Mouse (Mus musculus) cerebellum, postnatal 25 days (tissue): ENCODE measurements at regions not wholly inside any gene's neighbourhood (a gene's known extent, or its start where the extent isn't known, plus 50 kb on each side); places are given as distances from the start of the nearest gene placed in this dataset.

ENCODE experiments used
- DNase-seq, 2 experiments: peaks; one replicate each; pipeline ENCODE4 v3.0.0; 2021; ENCODE audit warnings: mixed read lengths in 2 of 2

- DNase-seq, result no peak
Measured at GRCm38 (mm10) chr14:24886896-24887421, 400.0 kb downstream of the Rps24 start.

GRCm38 (mm10) chr14:24890856-24891255 lies 403.9 kb downstream of the Rps24 start:
- DNase-seq, result no peak

DNA sequence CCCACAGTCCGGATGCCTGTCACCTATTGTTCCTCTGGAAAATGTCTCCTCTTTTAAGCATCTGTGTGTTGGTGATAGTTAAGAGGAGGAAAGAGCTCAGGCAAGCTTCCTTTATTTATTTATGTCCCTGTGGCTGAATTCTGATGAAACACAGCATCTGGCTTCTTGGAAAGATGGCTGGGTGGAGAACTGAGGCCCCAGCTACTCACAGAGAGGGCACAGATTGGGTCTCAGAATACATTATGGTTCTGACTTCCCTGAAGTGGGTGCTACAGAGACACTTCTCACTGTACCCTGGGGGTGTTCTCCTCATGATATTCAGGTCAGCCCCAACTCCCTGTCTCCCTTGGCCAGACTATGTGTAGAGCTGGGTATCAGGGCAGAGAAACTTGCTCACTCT lies 408.3 kb downstream of the Rps24 start:
- DNase-seq, result no peak

GRCm38 (mm10) chr14:24896681-24897080 lies 409.8 kb downstream of the Rps24 start:
- DNase-seq, result no peak

DNA sequence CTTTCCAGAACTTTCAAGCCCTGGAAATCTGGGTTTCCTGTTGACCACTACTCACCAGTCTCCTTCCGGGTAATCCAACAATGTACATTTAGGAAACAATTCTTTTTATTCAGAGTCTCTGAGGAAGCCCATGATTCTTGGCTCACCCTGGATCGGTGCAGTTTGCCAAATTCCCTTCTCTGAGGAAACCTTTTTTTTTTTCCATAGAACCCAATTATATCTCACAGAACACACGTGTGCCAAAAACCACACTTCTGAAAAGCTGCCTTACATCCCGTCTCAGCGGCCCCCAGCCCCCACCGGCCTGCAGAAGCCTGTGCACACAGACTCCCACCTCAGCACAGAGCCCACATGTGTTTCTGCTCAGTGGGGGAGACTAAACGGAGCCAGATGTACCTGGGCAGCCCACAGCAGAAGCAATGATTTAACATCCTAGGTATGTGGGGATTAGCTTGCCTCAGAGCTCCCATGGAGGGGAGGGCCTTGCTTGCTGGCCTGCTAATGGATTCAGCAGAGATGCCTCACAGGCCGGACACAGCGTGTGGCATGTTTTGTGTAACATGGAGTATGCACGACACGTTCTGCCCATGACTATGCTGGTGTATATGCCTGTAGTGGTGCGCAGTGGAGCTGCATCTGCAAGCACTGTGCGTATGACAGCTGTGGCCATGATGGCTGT lies 413.7 kb downstream of the Rps24 start:
- DNase-seq, result no peak

DNA sequence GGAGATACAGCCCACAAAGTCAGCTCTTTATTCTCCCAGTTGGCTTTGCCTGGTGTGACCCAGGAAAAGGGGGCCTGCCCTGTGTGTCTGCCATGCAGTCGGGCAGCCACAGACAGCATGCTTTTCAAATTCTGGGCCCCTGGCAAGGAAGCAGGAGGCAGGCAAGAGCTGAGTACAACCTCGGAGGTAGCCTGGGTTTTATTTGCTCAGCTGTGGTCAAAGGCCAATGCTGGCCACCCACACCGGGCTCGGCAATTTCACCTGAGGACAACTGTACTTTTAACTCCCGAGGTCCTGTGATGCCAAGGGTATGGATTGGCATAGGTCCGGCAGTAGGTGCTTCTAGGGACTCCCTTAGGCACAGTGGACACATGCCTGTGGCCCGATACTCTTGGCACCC lies 414.8 kb downstream of the Rps24 start:
- no peak for DNase-seq

DNA sequence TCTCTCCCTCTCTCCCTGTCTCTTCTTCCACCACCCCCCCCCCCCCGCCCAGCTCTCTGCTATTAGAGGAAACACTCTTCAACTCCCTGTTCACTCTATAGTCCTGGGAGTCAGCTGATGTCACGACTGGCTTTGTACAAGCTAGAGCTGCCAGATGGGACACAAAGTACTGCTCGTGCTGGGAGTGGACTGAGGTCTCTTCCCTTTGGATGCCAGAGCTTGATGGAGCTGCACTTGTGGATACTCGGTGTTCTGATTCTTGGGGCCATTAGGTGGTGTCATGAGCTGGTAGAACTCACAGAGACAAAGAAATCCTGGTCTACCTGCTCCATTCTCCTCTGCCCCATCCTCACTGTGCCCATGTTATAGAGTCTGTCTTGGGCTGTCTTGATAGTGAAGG lies 415.9 kb downstream of the Rps24 start:
- peak; percentile 51 to 57 for DNase-seq

- DNase-seq, result no peak
Measured at GRCm38 (mm10) chr14:24904712-24905111, 417.8 kb downstream of the Rps24 start.

DNA sequence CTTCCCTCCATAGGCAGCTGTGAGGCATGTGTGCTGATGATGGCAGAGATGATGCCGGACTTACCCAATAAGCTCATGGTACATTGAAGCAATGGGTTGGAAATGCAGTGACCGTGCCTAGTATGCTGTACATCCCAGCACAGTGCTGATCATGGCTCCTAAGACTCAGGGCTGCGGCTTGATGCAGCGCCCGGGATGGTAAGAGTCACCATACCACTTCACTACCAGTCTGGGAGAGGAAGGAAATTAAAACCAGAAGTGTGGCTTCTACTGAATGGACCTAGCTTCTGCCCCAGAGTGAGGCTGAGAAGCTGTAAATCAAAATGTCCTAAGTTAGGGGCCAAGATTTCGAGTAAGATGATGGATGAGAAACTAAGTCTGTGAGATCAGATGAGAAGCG lies 420.0 kb downstream of the Rps24 start:
- DNase-seq, result no peak

GRCm38 (mm10) chr14:24908377-24908776 lies 421.5 kb downstream of the Rps24 start:
- no peak for DNase-seq

DNA sequence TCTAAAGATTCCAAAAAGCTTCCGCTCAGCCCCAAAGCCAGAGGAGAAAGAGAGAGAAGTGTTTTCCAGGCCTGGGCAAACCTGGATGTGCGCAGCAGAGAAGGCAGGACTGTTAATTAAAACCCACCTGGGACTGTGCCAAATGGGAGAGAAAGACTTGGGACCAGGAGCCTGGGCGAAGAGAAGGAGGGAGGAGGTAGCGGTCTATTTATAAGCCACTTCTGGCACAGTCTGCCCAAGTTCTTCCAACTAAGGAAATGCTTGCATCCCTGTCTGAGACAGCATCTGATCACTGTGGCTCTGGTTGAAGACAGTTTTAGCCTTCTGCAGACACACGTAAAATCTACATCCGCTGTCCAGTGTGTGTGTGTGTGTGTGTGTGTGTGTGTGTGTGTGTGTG lies 424.7 kb downstream of the Rps24 start:
- peak; percentile 31 to 36 for DNase-seq

DNA sequence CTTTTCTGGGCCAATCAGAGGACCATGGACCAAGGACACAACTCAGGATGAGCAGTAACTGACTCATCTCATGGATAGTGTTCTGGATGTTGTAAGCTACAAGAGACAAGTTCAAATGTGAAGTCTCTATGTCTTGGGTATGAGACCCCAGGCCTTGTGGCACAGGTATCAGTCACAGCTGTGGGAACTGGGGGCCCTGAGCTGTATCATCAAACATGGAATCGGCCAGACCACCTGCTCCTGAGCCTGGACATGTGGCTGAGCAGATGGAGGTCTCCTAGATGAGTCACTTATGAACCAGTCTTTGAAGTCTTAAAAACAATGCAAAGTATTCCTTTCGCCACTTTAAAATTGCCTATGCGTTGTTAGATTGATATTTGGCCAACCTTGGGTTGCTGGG lies 432.1 kb downstream of the Rps24 start:
- no peak for DNase-seq

DNA sequence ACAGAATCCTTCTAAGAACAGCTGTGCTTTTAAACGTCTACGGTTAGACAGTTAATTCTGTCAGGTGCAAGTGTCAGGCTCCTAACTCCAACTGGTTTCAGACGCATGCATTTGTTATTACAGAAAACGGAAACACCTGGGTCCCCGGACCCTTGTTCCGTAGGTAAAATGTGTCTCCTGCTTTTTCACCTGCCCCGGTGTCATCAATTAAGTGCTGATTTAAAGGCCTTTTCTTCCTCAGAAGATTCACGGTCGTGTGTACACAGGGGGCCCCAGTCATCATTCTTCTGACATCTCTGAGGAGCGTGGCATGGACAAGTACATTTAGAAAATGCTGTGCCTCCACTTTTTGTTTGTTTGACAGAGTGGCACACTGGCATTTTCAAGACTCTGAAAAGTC lies 435.1 kb downstream of the Rps24 start:
- DNase-seq, result no peak

DNA sequence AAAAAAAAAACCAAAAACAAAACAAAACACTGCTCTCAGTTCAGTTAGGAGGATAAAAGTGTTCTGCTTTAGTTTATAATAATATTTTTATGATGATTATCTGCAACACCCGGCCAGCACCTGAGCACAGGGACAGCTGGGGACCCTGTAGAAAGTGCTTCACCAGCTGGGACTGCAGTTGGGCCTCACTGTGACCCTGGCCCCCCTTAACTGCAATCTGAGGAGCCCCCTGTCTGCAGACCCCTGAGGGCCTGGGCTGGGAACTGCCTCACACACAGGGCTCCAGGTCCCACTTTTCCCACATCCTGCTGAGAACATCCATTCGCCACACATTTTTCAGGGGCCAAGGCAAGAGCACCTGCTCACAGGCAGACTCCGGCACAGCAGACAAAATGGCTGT lies 437.6 kb downstream of the Rps24 start:
- no peak for DNase-seq

- no peak for DNase-seq
Measured at GRCm38 (mm10) chr14:24926086-24927048, 439.4 kb downstream of the Rps24 start.

DNA sequence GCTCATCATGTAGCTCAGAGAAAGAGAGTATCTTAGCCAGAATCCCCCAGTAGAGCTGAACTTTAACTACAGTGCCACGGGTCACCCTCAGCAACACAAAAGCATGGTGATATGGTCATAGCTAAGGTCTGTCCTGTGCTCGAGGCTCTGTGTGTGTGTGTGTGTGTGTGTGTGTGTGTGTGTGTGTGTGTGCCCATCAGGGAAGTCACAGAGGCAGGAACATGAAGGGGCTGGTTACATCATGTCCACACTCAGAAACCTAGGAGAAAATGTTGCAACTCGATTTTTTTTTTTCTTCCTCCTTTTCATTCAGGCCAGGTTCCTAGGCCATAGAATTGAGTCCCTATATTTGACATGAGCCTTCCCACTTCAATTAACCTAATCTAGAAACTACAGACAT lies 441.8 kb downstream of the Rps24 start:
- no peak for DNase-seq

GRCm38 (mm10) chr14:24930251-24930650 lies 443.3 kb downstream of the Rps24 start:
- no peak for DNase-seq

- DNase-seq, result no peak
Measured at GRCm38 (mm10) chr14:24937876-24938275, 451.0 kb downstream of the Rps24 start.

DNA sequence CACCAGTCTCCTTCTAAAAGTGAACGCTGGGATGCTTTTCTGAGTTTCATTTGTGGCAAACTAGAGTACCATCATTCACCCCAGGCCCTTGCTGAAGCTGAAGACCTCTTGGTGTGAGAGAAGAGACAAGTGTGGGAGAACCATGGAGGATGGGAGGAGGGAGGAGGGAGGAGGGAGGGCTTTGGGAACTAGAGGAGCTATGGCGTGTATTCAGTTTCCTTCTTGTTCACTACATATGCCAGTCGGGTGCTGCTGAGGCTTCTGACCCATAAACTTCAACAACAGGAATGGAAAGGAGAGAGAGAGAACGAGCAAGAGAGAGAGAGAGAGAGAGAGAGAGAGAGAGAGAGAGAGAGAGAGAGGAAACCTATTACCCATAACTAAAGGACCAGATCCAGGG lies 452.1 kb downstream of the Rps24 start:
- DNase-seq, result no peak

DNA sequence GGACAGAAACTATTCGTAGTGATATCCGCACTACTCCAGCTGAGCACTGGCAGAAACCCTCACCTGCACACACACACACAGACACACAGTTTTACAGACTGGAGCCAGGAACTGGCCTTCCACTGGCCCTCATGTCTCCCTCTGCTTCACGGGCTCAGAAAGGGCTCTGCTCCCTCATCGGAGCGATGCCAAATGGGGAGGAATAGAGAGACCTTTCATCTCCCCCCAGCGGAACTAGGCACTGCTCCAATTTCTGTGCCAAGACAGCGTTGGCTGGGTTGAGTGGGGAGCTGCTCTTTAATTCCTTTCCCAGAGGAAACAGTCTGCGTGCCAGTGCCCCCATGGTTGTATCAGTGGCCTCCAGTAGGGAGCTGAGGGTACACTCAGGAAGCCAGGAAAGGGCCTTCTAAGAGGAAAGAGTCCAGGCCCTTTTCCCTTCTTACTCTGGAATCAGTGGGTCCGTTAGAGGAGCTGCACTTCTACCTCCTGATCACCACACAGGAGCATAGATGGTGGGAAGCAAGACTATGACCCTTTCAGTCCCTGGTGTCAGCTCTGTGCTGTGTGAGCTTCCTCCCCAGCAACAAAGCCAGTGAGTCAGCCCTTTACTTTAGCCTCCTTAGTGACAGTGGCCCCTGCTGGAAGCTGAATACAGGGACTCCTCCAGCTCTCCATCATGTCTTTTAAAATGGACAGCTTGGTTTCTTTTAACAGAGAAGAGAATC lies 452.7 kb downstream of the Rps24 start:
- DNase-seq, result peak; percentile 75 to 80

DNA sequence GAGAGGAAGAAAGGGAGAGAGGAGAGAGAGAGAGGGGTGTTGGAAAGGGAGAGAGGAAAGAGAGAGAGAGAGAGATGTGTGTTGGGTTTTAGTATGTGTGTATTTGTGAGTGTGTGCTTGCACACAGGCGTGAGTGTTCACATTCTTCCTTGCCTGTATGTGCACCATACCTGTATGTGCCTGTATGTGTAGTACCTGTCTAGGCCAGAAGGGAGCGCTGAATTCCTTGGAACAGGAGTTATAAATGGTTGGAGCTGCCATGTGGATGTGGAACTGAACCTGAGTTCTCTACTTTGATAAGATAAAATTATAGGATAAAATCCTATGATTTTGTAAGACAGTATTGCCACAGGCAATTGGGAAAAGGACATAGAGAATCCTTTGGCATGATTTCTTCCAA lies 458.8 kb downstream of the Rps24 start:
- DNase-seq, result no peak

- DNase-seq, result no peak
Measured at GRCm38 (mm10) chr14:24947084-24947483, 460.2 kb downstream of the Rps24 start.

GRCm38 (mm10) chr14:24955891-24956410 lies 469.0 kb downstream of the Rps24 start:
- DNase-seq, result no peak
